Mouse (Mus musculus) heart, postnatal 0 days (tissue): ENCODE results near the gene Srebf2. TPM values are rescaled to one million over a fixed set of nuclear protein-coding genes. Genes with fewer than 3 reads are reported as not detected.

Experiments used
- ATAC-seq: fragments of 200-750 bp; cut with Nextera tagmentation; 2 replicates; pipeline ENCODE4 v1.8.0; 2017; ENCODE audit warnings: low read depth, moderate number of reproducible peaks, moderate library complexity; ENCODE audit not compliant: insufficient read depth
- DNase-seq: peaks from one replicate; pipeline ENCODE4 v3.0.0-alpha.2; 2016; ENCODE audit warnings: low spot score
- H3K27ac ChIP-seq: fragments of 300-500 bp; sonication (generic); 2 replicates; pipeline ENCODE4 v1.5.1; 2014; ENCODE audit warnings: low read depth, mild to moderate bottlenecking
- H3K27me3 ChIP-seq: fragments of 300-500 bp; sonication (generic); 2 replicates; pipeline ENCODE4 v1.6.1; 2014; ENCODE audit warnings: low read length, mixed read lengths; ENCODE audit not compliant: control insufficient read depth, insufficient read depth
- H3K36me3 ChIP-seq: fragments of 300-500 bp; sonication (generic); replicated peaks from 2 replicates; pipeline ENCODE4 v1.6.1; 2014; ENCODE audit warnings: low read length, mixed read lengths; ENCODE audit not compliant: control insufficient read depth, insufficient read depth
- H3K4me1 ChIP-seq: fragments of 300-500 bp; sonication (generic); 2 replicates; pipeline ENCODE4 v1.6.1; 2014; ENCODE audit warnings: antibody characterized with exemption; ENCODE audit not compliant: control insufficient read depth, insufficient read depth
- H3K4me2 ChIP-seq: fragments of 300-500 bp; sonication (generic); 2 replicates; pipeline ENCODE4 v1.6.1; 2014; ENCODE audit warnings: low read depth, mild to moderate bottlenecking, low read length, moderate library complexity
- H3K4me3 ChIP-seq: fragments of 300-500 bp; sonication (generic); 2 replicates; pipeline ENCODE4 v1.5.1; 2014; ENCODE audit warnings: low read depth, low read length
- H3K9ac ChIP-seq: fragments of 300-500 bp; sonication (generic); replicated peaks from 2 replicates; pipeline ENCODE4 v1.6.1; 2014; ENCODE audit warnings: low read depth, low read length, mixed read lengths
- H3K9me3 ChIP-seq: fragments of 300-500 bp; sonication (generic); replicated peaks from 2 replicates; pipeline ENCODE4 v1.6.1; 2016; ENCODE audit warnings: low read length; ENCODE audit not compliant: control insufficient read depth
- CTCF ChIP-seq: IDR thresholded peaks from 2 replicates; pipeline ENCODE4 v1.5.1; 2016; ENCODE audit warnings: antibody characterized with exemption, control low read depth, low read depth
- EP300 ChIP-seq: IDR thresholded peaks from 2 replicates; pipeline ENCODE4 v1.6.1; 2016; ENCODE audit warnings: antibody characterized with exemption, low read depth
- WGBS: fragments of 180-500 bp; shearing (Covaris S2); extraction: QIAGEN DNeasy Blood & Tissue Kit; methylation state at CpG from one replicate; pipeline ENCODE4 v1.1.7; 2014; 5-methylcytosine and 5-hydroxymethylcytosine counted together
- polyA plus RNA-seq: library from polyadenylated mRNA; unstranded; fragments of >200 nt; fragmentation: Nextera tagmentation; extraction: Ambion mirVana; gene quantifications from 2 replicates; pipeline ENCODE4 v1.2.1, GENCODE M21; 2015
- total RNA-seq: library from RNA; depleted of rRNA; stranded (reverse); fragments of >200 nt; gene quantifications from 2 replicates; pipeline ENCODE4 v1.2.3, GENCODE M21; 2014; ENCODE audit warnings: low replicate concordance

The Srebf2 gene
- total and polyA plus RNA-seq, 2 experiments from 2014 or later: 68.3 to 90.3 TPM

- no peak overlapping the region for H3K4me3 ChIP-seq
- H3K27ac ChIP-seq: no peak overlapping the region
- no peak overlapping the region for H3K4me2 ChIP-seq
- H3K9ac ChIP-seq: no peak overlapping the region
- ATAC-seq: no peak
- H3K9me3 ChIP-seq: no peaks in the 10 kb centered on the region
- TF ChIP-seq CTCF (no peak), EP300 (no peak)
- no peak for DNase-seq
- 61% methylated on average over 17 of the region's 17 CpGs for WGBS
- H3K4me1 ChIP-seq: peaks cover 32% of the 10 kb centered on the region
- H3K36me3 ChIP-seq: no peaks in the 10 kb centered on the region
- H3K27me3 ChIP-seq: no peaks in the 10 kb centered on the region
These were observed 11.5 kb downstream of the Srebf2 start for GRCm38 (mm10) chr15:82158243-82159035.

GRCm38 (mm10) chr15:82159471-82159870, 12.5 kb downstream of the Srebf2 start:
- H3K27me3 ChIP-seq: no peaks in the 10 kb centered on the region
- no peak overlapping the region for H3K4me2 ChIP-seq
- no peak overlapping the region for H3K27ac ChIP-seq
- TF ChIP-seq CTCF (no peak), EP300 (no peak)
- no peaks in the 10 kb centered on the region for H3K9me3 ChIP-seq
- H3K4me3 ChIP-seq: no peak overlapping the region
- H3K36me3 ChIP-seq: no peaks in the 10 kb centered on the region
- DNase-seq (no peak), ATAC-seq (no peak)
- no peak overlapping the region for H3K9ac ChIP-seq
- peaks cover 42% of the 10 kb centered on the region for H3K4me1 ChIP-seq
- WGBS: 83% methylated on average over 9 of the region's 9 CpGs

DNA sequence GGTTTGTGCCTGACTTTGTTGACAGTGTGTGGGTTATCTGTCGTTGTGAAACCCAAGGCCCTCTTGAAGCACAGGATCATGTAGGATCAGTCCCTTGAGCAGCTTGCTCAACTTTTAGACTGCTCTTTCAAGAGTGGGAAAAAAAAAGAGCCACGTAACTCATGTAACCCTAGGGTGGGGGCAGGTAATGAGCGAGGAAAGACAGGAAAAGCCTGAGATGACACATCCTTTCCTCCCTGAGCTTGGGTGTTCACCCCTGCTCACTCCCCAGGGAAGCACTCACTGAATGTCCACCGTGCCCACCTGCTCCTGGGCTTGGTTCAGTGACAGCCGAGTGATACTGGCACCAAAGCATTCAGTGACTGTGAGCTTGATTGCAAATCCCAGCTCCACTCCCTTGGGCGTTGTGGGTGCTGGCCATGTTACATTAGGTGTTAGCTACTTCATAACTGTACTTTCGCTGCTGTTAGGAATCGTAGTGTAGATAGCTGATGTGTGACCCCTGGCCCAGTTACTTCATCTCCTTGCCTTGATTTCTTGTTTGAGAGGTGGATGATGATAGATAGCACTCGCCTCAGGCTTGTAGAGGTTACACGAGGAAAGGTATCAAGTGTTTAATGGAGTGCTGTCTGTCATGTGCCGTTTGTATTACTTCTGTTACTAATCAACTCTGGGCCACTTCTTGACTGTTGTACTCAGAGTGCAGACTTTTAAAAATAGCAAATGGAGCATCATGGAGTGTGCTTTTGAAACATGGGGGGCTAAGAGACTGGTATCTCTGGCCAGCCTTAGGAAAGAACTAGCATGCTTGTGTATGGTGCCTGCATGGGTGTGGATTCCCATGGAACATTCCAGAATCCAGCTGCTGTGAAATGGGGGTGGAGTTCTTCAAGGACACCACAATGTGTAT, 14.0 kb downstream of the Srebf2 start:
- TF ChIP-seq CTCF (no peak), EP300 (no peak)
- DNase-seq: no peak
- Histone ChIP-seq H3K27me3 (no peaks in the 10 kb centered on the region), H3K4me2 (peak overlapping the region; percentile 19; the same call in 1 of the 2 replicates), H3K4me3 (no peak overlapping the region; the same call in 1 of the 2 replicates), H3K36me3 (no peaks in the 10 kb centered on the region), H3K9me3 (no peaks in the 10 kb centered on the region), H3K9ac (no peak overlapping the region), H3K4me1 (peaks cover 49% of the 10 kb centered on the region), H3K27ac (peak overlapping the region; percentile 75)
- ATAC-seq: peak; percentile 47; the same call in 1 of the 2 replicates
- whole genome bisulfite sequencing: 36% methylated on average over 11 of the region's 11 CpGs

- no peak overlapping the region for H3K4me2 ChIP-seq
- H3K36me3 ChIP-seq: no peaks in the 10 kb centered on the region
- TF ChIP-seq EP300 (no peak), CTCF (no peak)
- H3K27ac ChIP-seq: no peak overlapping the region
- no peaks in the 10 kb centered on the region for H3K9me3 ChIP-seq
- ATAC-seq (no peak), DNase-seq (no peak)
- WGBS: 87% methylated on average over 12 of the region's 12 CpGs
- H3K4me3 ChIP-seq: no peak overlapping the region
- no peak overlapping the region for H3K9ac ChIP-seq
- peaks cover 59% of the 10 kb centered on the region for H3K4me1 ChIP-seq
- H3K27me3 ChIP-seq: no peaks in the 10 kb centered on the region
These were observed 15.1 kb downstream of the Srebf2 start for GRCm38 (mm10) chr15:82161965-82162600.

DNA sequence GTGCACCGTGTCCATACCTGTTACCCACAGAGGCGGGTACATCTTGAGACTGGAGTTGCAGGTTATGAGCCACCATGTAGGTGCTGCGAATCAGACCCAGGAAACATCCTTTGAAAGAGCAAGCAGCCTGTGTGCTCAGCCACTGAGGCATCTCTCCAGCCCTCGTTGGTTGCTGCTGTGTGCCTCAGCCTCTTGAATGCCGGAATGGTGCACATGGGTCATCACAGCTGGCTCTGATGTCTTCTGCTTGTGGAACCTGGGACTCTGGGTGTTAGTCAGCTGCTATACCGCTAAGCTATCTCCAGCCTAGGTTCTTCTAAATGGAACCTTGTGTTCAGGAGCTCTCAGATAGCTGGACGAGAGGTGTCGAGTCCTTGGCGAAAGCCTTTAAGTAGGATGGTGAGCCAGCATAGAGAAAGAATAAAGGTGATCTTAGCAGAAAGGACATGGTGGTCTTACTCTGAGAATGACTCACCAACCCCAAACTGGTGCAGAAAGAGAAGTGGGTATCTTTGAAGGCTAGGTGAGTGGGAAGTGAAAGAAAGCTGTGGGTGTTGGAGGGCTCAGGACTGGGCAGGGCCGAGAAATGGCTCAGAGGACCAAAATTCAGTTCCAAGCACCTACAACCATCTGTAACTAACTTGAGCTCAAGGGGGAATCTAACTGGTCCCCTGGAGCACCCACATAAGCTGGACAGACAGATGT, 16.5 kb downstream of the Srebf2 start:
- H3K4me2 ChIP-seq: no peak overlapping the region
- peak overlapping the region; percentile 36; the same call in 1 of the 2 replicates for H3K27ac ChIP-seq
- ATAC-seq (no peak), DNase-seq (no peak)
- H3K27me3 ChIP-seq: no peaks in the 10 kb centered on the region
- no peaks in the 10 kb centered on the region for H3K9me3 ChIP-seq
- H3K4me3 ChIP-seq: no peak overlapping the region
- H3K9ac ChIP-seq: no peak overlapping the region
- peaks cover 69% of the 10 kb centered on the region for H3K4me1 ChIP-seq
- TF ChIP-seq CTCF (no peak), EP300 (no peak)
- H3K36me3 ChIP-seq: no peaks in the 10 kb centered on the region
- WGBS: 75% methylated on average over 10 of the region's 10 CpGs
